Mouse (Mus musculus) lung, postnatal 10 days (tissue): ENCODE measurements at regions not wholly inside any gene's neighbourhood (a gene's known extent, or its start where the extent isn't known, plus 50 kb on each side); places are given as distances from the start of the nearest gene placed in this dataset.

Experiments used
- DNase-seq: peaks from one replicate; pipeline ENCODE4 v3.0.0; 2021

DNA sequence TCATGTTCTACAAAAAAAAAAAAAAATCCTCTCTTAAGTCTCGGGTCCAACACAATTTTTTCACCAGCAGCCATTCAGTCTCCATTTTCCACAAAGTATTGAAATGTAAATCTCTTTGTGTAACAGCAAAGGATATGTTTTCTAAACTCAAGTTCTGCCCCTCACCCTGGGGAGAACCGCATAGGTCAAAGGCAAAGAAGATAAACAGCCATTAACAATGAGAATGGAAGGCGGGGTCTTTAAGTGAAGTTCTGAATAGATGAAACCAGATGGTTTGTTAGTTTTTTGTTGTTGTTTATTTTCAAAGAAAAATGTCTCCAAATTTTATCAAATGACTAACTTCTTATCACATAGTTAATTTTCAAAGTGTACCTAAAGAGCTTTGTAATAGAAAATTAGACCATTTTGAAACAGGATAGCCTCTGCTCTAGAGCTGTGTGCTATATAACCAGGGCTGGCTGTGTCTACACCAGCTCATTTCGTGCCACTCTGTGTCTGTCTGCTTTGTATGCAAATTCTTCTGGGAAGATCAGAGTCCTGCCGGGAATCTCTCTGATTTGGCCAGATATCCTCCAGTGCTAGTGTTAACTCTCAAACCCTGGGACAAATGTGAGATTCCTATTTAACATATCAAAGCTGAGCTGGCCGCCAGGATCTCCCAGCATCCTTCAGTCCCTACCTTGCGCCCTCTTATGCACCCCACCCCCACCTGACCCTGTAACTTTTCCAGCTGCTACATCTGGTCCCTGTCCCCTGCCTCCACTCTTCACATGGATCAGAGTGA lies 240.9 kb downstream of the Qk start:
- no peak for DNase-seq

- no peak for DNase-seq
Measured at GRCm38 (mm10) chr17:10073301-10073700, 246.4 kb downstream of the Qk start.

- no peak for DNase-seq
Measured at GRCm38 (mm10) chr17:10069251-10069650, 250.4 kb downstream of the Qk start.

DNA sequence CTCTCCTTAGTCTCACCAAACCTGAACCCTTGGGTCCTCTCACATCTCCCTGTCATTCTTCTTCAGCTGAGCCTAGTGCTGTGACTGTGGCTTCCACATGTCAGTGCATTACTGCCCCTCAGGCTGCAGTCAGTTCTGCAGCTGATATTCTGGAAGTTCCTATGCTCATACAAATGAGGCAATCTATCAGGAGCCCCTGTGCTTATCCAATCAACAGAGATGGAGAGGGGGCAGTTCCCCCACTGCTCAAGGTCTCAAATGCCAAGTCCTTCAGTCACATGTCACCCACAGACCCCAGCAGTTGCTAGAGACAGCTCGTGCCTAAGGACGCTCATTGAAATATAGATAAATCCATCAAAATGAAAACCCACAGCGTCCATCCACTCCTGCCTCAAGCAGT lies 254.5 kb downstream of the Qk start:
- DNase-seq = no peak

DNA sequence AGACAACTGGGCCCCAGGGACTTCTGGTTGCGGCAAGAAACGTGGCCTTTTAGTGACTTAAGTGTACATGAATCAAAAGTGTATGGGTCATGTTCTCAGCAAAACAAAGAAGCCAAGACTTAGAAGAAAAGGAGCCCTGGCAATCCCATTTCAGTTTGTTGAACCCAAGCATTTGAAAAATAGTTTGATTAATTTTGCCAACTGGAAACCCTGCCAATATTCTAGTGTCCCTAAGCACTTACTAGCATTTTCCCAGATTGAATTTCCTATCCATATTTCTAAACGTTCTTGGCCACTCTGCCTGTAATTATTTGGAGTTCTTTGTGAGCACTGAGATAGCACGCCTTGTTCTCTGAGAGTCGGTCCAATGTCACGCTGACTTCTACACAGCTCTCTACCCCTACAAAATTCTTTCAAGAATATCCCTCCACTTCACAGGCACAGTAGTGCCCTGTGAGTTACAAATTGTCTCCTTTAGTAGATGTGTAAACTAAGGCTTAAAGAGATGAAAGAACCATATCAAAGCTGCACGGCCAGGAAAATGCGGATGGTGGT lies 257.0 kb downstream of the Qk start:
- no peak for DNase-seq

GRCm38 (mm10) chr17:10057736-10058135 lies 261.9 kb downstream of the Qk start:
- no peak for DNase-seq

- no peak for DNase-seq
Measured at GRCm38 (mm10) chr17:10056096-10056495, 263.6 kb downstream of the Qk start.

GRCm38 (mm10) chr17:10054375-10054774 lies 265.3 kb downstream of the Qk start:
- peak; percentile 52 for DNase-seq

DNA sequence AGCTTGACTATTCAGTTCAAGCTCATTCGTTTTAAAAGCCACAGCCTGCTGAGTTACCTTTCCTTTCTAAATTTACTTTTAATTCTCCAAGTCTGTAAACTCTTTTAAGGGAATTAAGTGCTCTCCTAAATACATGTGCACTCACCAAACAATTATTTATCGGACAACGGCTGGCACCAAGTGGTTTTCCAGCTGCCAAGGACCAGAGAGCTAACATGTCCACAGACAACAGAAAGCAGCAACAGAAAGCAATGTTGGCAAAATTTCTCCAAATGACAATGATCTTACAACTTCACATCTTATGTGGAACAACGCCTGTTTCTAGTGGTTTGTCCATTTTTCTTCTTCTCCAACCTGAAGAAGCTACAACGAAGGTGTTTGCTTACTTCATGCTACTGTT lies 275.3 kb downstream of the Qk start:
- no peak for DNase-seq

- no peak for DNase-seq
Measured at GRCm38 (mm10) chr17:10042042-10042652, 277.5 kb downstream of the Qk start.

DNA sequence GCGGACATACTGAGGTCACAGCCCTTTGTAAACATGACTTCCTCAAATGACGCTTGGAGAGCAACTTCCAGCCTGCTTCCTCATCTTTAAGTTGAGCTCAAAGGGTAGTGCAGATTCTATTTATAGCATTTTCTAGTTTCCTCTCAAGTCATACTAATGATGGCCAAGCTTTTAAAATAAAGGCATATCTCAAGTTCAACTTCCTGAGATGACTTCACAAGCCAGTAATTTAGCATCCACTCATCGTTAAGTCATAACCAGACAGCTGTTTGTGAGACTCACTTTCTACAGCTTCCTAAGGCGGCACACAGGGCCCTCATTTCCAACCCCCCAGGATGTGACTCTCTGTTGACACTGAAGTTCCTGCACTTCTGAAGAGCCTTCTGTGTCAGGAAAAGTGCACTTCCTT lies 278.7 kb downstream of the Qk start:
- peak; percentile 70 for DNase-seq

GRCm38 (mm10) chr17:10040375-10040774 lies 279.3 kb downstream of the Qk start:
- no peak for DNase-seq

GRCm38 (mm10) chr17:10037799-10038445 lies 281.7 kb downstream of the Qk start:
- peak; percentile 78 for DNase-seq

DNA sequence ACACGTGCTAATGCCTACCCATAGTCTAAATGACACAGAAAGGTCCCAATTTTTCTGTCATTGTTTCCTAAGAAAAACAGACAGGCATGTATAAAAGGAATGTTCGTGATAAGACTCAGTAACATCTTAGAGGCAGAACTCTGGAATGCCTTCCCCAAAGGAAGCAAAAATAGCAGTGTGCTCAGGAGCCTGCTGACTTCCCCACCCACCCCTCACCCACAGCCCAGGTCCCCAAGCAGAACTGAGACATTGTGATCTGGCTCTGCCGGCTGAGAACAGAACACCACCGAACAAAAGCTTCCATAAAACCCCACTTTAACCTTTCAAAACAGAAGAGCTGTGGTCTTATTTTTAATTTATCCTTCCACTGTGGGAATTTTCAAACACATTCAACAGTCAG lies 286.1 kb downstream of the Qk start:
- DNase-seq = no peak

DNA sequence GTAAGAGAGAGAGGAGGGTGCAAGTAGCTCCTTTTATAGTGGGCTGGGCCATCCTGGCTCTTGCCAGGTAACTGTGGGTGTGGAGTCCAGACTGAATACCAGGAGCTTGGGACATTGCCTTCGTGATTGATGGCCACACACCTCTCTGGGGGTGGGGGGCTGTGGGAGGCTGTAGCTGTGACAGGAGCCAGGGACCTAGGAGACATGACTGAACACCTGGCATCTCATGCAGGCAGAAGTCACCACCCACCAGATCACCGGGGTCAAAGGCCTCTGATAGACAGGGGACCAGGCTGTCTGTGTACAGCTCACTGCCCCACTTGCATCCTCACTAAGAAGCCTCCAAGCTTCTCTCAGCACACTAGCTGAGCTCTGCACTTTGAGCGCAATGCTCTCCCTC lies 288.6 kb downstream of the Qk start:
- DNase-seq = no peak

DNA sequence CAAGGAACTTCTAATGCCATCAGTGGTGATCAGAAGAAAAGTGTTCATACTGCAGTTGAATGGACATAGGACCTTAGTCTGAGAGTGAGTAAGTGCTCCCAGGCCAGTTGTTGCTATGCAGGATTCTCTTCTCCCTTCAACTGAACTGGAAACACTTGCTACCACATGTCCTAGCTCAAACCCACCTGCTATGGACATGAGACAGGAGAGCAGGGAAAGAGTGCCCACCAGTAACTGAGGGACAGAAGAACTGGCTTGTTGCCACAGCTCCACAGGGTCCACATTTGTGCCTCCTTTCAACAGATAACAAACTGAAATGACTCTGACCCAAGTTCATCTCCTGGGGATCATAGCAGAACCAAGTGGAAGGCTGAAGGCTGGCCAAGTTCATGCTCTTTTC lies 292.9 kb downstream of the Qk start:
- no peak for DNase-seq

DNA sequence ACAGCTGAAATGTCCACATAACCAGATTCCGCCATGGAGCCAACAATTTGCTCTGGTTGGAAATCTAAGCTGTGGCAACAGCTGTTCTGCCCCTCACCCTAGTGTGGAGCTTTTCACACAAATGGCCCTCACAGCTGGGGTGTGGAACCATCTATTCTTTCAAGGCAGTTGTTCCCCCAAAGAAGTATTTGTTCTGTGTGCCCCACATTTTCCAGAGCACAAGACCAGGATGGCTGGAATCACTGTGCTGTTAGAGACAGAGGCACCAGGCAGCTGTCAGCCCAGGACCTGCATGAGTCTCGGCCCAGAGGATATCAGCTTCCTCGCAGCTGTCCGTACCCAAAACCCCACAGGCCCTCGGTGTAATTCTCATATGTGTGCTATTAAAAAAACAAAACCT lies 294.4 kb downstream of the Qk start:
- no peak for DNase-seq

DNA sequence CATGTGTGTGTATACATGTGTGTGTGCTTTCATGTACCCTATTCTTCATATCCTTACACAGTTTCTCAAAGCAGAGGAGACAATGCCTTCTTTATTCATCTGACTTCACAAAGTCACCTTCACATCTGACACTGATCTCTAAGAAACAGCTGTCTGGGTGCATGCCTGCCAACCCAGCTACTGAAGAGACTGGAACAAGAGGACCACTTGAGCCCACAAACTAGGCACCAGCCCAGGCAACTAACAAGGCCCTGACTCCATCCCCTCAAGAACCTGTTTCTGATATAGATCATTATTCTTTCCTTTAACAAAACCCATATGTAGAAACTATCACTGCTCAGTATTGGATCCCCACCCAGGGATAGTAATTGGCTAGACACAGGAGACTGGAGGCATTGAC lies 295.3 kb downstream of the Qk start:
- DNase-seq = no peak

- DNase-seq = no peak
Measured at GRCm38 (mm10) chr17:10012161-10012560, 307.5 kb downstream of the Qk start.

- no peak for DNase-seq
Measured at GRCm38 (mm10) chr17:10011728-10012127, 307.9 kb downstream of the Qk start.

DNA sequence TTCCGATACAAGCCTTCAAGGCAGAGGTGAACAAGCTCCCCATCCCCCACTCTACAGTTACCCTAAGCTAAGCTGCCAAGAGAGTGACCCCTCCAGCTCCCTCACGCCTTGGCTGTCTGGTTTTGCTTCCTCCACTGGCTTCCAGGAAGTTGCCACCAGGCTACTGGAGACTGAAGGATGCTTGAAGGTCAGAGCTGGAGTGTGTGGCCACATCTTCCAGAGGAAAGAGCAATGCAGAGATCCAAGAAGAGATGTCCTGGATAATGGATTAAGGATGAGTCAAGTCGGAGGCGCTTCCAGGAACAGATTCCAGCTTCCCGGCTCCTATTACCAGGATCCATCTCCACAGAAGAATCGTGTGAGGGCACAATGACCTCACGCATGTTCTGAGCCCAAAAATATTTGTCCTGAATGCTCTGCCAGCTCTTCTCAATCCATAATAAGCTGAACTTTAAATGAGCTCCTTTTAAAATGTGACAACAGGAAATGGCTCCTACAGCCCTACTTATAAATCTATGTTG lies 318.5 kb downstream of the Qk start:
- DNase-seq = peak; percentile 68

GRCm38 (mm10) chr17:9995321-9995720 lies 324.3 kb downstream of the Qk start:
- no peak for DNase-seq

DNA sequence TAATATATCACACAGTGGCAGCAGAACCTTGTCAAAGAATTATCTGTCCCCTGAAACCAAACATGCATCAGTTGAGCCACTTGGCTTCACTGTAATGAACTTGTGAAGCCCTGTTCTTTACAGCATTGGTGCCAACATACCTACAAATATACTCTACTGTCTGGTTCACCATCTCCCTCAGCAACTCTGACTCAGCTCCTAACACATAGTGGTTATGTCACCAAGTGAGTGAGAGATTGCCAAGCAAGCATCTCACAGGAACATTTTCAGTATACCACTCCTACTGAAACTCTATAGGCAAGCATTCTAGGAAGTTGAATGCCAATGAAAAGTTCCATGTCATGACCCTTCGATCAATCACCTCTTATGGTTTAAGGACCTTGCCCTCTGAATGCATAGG lies 321.2 kb upstream of the Pabpc6 start:
- DNase-seq = no peak

DNA sequence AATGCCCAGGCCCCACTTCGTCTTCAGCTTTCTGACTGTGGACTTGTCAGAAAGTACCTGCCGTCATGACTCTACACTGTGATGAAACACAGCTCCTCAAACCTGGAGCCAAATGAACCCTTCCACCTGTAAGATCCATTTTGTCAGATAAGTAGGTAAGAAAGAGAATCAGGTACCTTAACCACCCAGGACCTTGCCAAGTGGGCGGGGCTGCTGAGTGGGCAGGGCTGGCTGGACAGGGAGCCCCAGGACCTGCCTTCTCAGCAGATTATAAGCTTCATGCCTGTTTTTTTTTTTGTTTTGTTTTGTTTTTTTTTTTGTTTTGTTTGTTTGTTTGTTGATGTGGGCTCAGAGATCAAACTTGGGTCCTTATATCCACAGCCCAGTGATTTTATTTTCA lies 311.8 kb upstream of the Pabpc6 start:
- DNase-seq = no peak
